Mouse (Mus musculus) CH12.LX (cell line): Measurements from ENCODE around the gene Mpp2. TPM values are rescaled to one million over a fixed set of nuclear protein-coding genes. Genes with fewer than 3 reads are reported as not detected.

Experiments
- DNase-seq: peaks from one replicate; pipeline ENCODE4 v3.0.0-alpha.2; 2013; ENCODE audit errors: extremely low read depth
- H3K27ac ChIP-seq: 2 replicates; pipeline ENCODE4 v1.5.1; 2012; ENCODE audit warnings: low read depth, mild to moderate bottlenecking, control low read depth, moderate library complexity; ENCODE audit not compliant: insufficient read depth
- H3K27me3 ChIP-seq: replicated peaks from 2 replicates; pipeline ENCODE3; 2012; ENCODE audit warnings: inconsistent platforms
- H3K36me3 ChIP-seq, 2 experiments: replicated peaks in 1 of 2; 2 replicates each; pipeline versions ENCODE3 to v1.6.1; 2012; ENCODE audit warnings: inconsistent platforms in 1 of 2, low read length in 1 of 2, mild to moderate bottlenecking in 1 of 2, mixed read lengths in 1 of 2, moderate library complexity in 1 of 2; ENCODE audit not compliant: control insufficient read depth in 1 of 2, insufficient read depth in 1 of 2
- H3K4me1 ChIP-seq, 2 experiments: 2 replicates each; pipeline ENCODE4 v1.6.1; 2012; ENCODE audit warnings: inconsistent platforms in 1 of 2, moderate library complexity in 1 of 2; ENCODE audit not compliant: insufficient read depth in 2 of 2, control insufficient read depth in 1 of 2
- H3K4me2 ChIP-seq: 2 replicates; pipeline ENCODE4 v1.6.1; 2012; ENCODE audit warnings: low read depth, mild to moderate bottlenecking, control low read depth; ENCODE audit not compliant: poor library complexity, insufficient read depth, severe bottlenecking
- H3K4me3 ChIP-seq, 3 experiments: fragments of 150-350 bp in 1 of 3; sonication (generic) in 1 of 3; replicated peaks in 1 of 3; 2 replicates each; pipeline versions ENCODE3 to v1.5.1; 2011 to 2012; ENCODE audit warnings: low read depth in 2 of 3, low read length in 2 of 3, mild to moderate bottlenecking in 2 of 3, moderate library complexity in 2 of 3, control low read depth in 1 of 3, improper control_type of control experiment in 1 of 3, inconsistent platforms in 1 of 3, mixed read lengths in 1 of 3; ENCODE audit not compliant: poor library complexity in 1 of 3
- H3K79me2 ChIP-seq: replicated peaks from 2 replicates; pipeline ENCODE4 v1.6.1; 2012; ENCODE audit warnings: mild to moderate bottlenecking, moderate library complexity; ENCODE audit not compliant: control insufficient read depth, poor library complexity, insufficient read depth, severe bottlenecking; ENCODE audit errors: extremely low read depth
- H3K9ac ChIP-seq: 2 replicates; pipeline ENCODE4 v1.6.1; 2012; ENCODE audit warnings: low read depth, mild to moderate bottlenecking, control low read depth, moderate library complexity; ENCODE audit not compliant: insufficient read depth
- H3K9me3 ChIP-seq: replicated peaks from 2 replicates; pipeline ENCODE3; 2012; ENCODE audit warnings: low read length, inconsistent platforms, mixed read lengths
- BHLHE40 ChIP-seq: IDR thresholded peaks from 2 replicates; pipeline ENCODE4 v1.6.1; 2011; ENCODE audit warnings: mild to moderate bottlenecking, low read depth, low read length, improper control_type of control experiment
- CTCF ChIP-seq, 2 experiments: IDR thresholded peaks in 1 of 2; conservative IDR thresholded peaks in 1 of 2; 2 replicates each; pipeline ENCODE4 v1.5.1; 2011 to 2012; ENCODE audit warnings: low read depth in 2 of 2, low read length in 2 of 2, improper control_type of control experiment in 1 of 2, inconsistent platforms in 1 of 2, mild to moderate bottlenecking in 1 of 2, moderate library complexity in 1 of 2
- GABPA ChIP-seq: IDR thresholded peaks from 2 replicates; pipeline ENCODE4 v1.6.1; 2012; ENCODE audit warnings: low read depth, low read length, improper control_type of control experiment, inconsistent platforms; ENCODE audit not compliant: insufficient replicate concordance
- IRF4 ChIP-seq: IDR thresholded peaks from 2 replicates; pipeline ENCODE4 v1.6.1; 2014; ENCODE audit warnings: low read depth, mild to moderate bottlenecking, inconsistent platforms, low read length, improper control_type of control experiment
- MAFK ChIP-seq: IDR thresholded peaks from 2 replicates; pipeline ENCODE4 v1.6.1; 2011; ENCODE audit warnings: low read length, improper control_type of control experiment; ENCODE audit not compliant: insufficient replicate concordance
- MAZ ChIP-seq: IDR thresholded peaks from 2 replicates; pipeline ENCODE4 v1.6.1; 2012; ENCODE audit warnings: low read depth, mild to moderate bottlenecking, inconsistent platforms, low read length, improper control_type of control experiment, moderate library complexity
- MXI1 ChIP-seq: IDR thresholded peaks from 2 replicates; pipeline ENCODE4 v1.6.1; 2011; ENCODE audit warnings: mild to moderate bottlenecking, low read depth, low read length, improper control_type of control experiment
- PAX5 ChIP-seq: IDR thresholded peaks from 2 replicates; pipeline ENCODE4 v1.6.1; 2012; ENCODE audit warnings: low read length, inconsistent platforms, mixed read lengths
- POLR2A ChIP-seq: IDR thresholded peaks from 2 replicates; pipeline ENCODE4 v1.6.1; 2011; ENCODE audit warnings: low read depth, mild to moderate bottlenecking, improper control_type of control experiment, low read length
- POLR2AphosphoS2 ChIP-seq: IDR thresholded peaks from 2 replicates; pipeline ENCODE4 v1.6.1; 2011; ENCODE audit warnings: low read depth, low read length, improper control_type of control experiment
- RAD21 ChIP-seq: IDR thresholded peaks from 2 replicates; pipeline ENCODE4 v1.6.1; 2011; ENCODE audit warnings: low read depth, mild to moderate bottlenecking, low read length, improper control_type of control experiment, moderate library complexity
- TBP ChIP-seq: conservative IDR thresholded peaks from 2 replicates; pipeline ENCODE4 v1.6.1; 2011; ENCODE audit warnings: low read depth, low read length, improper control_type of control experiment
- TCF12 ChIP-seq: IDR thresholded peaks from 2 replicates; pipeline ENCODE4 v1.6.1; 2014; ENCODE audit warnings: low read depth, mild to moderate bottlenecking, inconsistent platforms, low read length, improper control_type of control experiment
- ZC3H11A ChIP-seq: IDR thresholded peaks from 2 replicates; pipeline ENCODE4 v1.6.1; 2012; ENCODE audit warnings: low read depth, mild to moderate bottlenecking, inconsistent platforms, low read length, improper control_type of control experiment
- ZMIZ1 ChIP-seq: IDR thresholded peaks from 2 replicates; pipeline ENCODE4 v1.6.1; 2012; ENCODE audit warnings: low read depth, mild to moderate bottlenecking, inconsistent platforms, low read length, improper control_type of control experiment
- dilution Hi-C: fragments of 300-500 bp; cut with MboI; formaldehyde crosslinking; loops from 2 replicates; pipeline ENCODE4 v1.14.3; 2020; ENCODE audit warnings: low sequenced_read_pairs; ENCODE audit not compliant: extremely low pct_unique_long_range_greater_than_20kb, extremely low pct_ligation_motif_present
- in situ Hi-C: fragments of 300-500 bp; cut with MboI; formaldehyde crosslinking; loops from 3 replicates; pipeline ENCODE4 v1.14.3; 2019; ENCODE audit warnings: low sequenced_read_pairs, low pct_ligation_motif_present, low pct_unique_long_range_greater_than_20kb, mixed read lengths
- polyA plus RNA-seq: library from polyadenylated mRNA; unstranded; fragments of >175 nt; gene quantifications from 2 replicates; pipeline ENCODE4 v1.2.1, GENCODE M21; 2012; ENCODE audit warnings: low read depth; ENCODE audit not compliant: insufficient read length
- total RNA-seq, 2 experiments: library from RNA; depleted of rRNA; stranded (reverse); fragments of 300-350 nt in 1 of 2; fragments of >200 nt in 1 of 2; gene quantifications; 2 replicates each; pipeline ENCODE4 v1.2.3; 2012 to 2014

Gene Mpp2
- total and polyA plus RNA-seq, 3 experiments, result 0.35 to 3.1 (median 0.83) TPM

DNA sequence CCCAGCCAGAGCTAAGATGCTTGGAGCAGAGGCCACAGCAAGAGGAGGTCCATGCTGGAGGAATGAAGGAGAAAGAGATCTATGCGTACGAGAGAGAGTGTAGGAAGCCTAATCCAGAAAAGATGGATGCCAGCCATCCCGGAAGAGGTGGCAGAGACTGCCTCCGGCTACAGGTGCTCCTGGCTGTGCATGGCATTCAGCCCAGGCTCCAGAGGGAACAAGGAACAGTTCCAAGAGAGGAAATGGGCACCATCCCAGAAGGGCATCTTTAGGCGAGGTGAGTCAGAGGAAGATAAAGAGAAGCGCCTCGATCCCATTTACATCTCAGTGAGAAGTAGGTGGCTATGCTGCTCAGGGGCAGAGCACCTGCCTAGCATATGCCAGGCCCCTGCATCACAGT lies 57.2 kb downstream of the Mpp2 start:
- Histone ChIP-seq H3K27ac (no peak overlapping the region), H3K27me3 (peaks cover 87% of the 10 kb centered on the region), H3K79me2 (no peaks in the 10 kb centered on the region), H3K4me2 (no peak overlapping the region), H3K4me1 (peaks cover 0 to 2% of the 10 kb centered on the region in 2 experiments; a peak in 2 of 4 replicates), H3K36me3 (no peaks in the 10 kb centered on the region), H3K9ac (no peak overlapping the region), H3K9me3 (no peaks in the 10 kb centered on the region), H3K4me3 (no peak overlapping the region)
- dilution Hi-C loops, result no loop called here
- DNase-seq, result no peak
- no peak for TF ChIP-seq RAD21
- TF ChIP-seq POLR2AphosphoS2, result no peak
- TF ChIP-seq TCF12, result no peak
- no peak for TF ChIP-seq MAFK
- no peak for TF ChIP-seq GABPA
- TF ChIP-seq IRF4, result no peak
- TF ChIP-seq TBP, result no peak
- no peak for TF ChIP-seq CTCF (conservative IDR thresholded peaks at IDR 0.05 in 1 of 2, IDR thresholded peaks at IDR 0.05 in 1 of 2; ENCODE audit: low read depth in 2 of 2, low read length in 2 of 2)
- no peak for TF ChIP-seq ZMIZ1
- TF ChIP-seq MAZ, result no peak
- no peak for TF ChIP-seq MXI1
- TF ChIP-seq ZC3H11A, result no peak
- TF ChIP-seq POLR2A, result no peak
- no peak for TF ChIP-seq PAX5
- in situ Hi-C loops, result no loop called here

DNA sequence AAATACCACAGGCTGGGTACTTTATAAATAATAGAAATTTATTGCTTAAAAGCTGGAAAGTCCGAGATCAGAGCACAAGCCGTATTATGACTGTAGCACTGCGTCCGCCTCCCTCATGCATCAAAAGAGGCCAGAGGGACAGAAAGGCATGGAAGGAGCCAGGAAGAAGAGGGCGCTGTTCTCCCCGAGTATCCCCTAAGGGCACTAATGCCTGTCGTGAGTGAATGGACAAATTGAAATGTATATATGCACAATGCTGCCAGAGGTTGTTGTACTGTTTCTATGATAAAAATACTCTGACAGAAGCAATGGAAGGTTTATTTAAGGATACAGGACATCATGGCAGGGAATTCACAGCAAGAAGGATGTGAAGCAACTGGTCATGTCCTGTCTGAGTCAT lies 58.3 kb downstream of the Mpp2 start:
- no peak overlapping the region for H3K4me2 ChIP-seq
- H3K27me3 ChIP-seq, result peaks cover 89% of the 10 kb centered on the region
- no peaks in the 10 kb centered on the region for H3K36me3 ChIP-seq
- no peak overlapping the region for H3K4me3 ChIP-seq
- H3K4me1 ChIP-seq, result peaks cover 0 to 2% of the 10 kb centered on the region in 2 experiments; a peak in 2 of 4 replicates
- TF ChIP-seq CTCF (conservative IDR thresholded peaks at IDR 0.05 in 1 of 2, IDR thresholded peaks at IDR 0.05 in 1 of 2; ENCODE audit: low read depth in 2 of 2, low read length in 2 of 2) (0 out of 4 replicates have a peak, but pooled peaks of 1 of the 2 experiments have one; percentile 6), BHLHE40 (no peak)
- H3K27ac ChIP-seq, result no peak overlapping the region
- H3K9me3 ChIP-seq, result no peaks in the 10 kb centered on the region
- no peak overlapping the region for H3K9ac ChIP-seq
- in situ Hi-C loops, result no loop called here
- H3K79me2 ChIP-seq, result no peaks in the 10 kb centered on the region
- dilution Hi-C loops, result no loop called here
- DNase-seq, result no peak

DNA sequence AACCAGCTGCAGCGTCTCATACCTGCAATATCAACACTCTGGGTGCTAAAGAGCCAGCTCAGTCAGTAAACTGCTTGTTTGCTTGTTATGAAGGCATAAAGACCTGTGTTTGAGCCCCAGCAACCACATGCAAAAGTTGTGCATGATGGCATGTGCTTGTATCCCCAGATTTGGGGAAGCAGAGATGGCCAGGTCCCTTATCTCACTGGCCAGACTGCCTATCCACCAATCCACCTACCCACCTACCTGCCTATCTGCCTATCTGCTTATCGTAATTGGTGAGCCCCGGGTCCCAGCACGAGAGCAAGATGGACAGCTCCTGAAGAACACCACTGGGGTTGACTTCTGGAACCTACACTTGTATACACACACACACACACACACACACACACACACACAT lies 59.0 kb downstream of the Mpp2 start:
- no peak overlapping the region for H3K4me3 ChIP-seq
- dilution Hi-C loops, result no loop called here
- no peak for DNase-seq
- H3K79me2 ChIP-seq, result no peaks in the 10 kb centered on the region
- no peaks in the 10 kb centered on the region for H3K9me3 ChIP-seq
- H3K4me1 ChIP-seq, result peaks cover 0 to 2% of the 10 kb centered on the region in 2 experiments; a peak in 2 of 4 replicates
- no peak overlapping the region for H3K27ac ChIP-seq
- no peaks in the 10 kb centered on the region for H3K36me3 ChIP-seq
- no peak overlapping the region for H3K4me2 ChIP-seq
- H3K9ac ChIP-seq, result no peak overlapping the region
- TF ChIP-seq ZMIZ1, result no peak
- in situ Hi-C loops, result no loop called here
- peaks cover 89% of the 10 kb centered on the region for H3K27me3 ChIP-seq
